Mouse (Mus musculus): ENCODE measurements at regions not wholly inside any gene's neighbourhood (a gene's known extent, or its start where the extent isn't known, plus 50 kb on each side); places are given as distances from the start of the nearest gene placed in this dataset.
A peak's percentile ranks its signal among the peaks of the same experiment; 100 is the strongest.

DNA sequence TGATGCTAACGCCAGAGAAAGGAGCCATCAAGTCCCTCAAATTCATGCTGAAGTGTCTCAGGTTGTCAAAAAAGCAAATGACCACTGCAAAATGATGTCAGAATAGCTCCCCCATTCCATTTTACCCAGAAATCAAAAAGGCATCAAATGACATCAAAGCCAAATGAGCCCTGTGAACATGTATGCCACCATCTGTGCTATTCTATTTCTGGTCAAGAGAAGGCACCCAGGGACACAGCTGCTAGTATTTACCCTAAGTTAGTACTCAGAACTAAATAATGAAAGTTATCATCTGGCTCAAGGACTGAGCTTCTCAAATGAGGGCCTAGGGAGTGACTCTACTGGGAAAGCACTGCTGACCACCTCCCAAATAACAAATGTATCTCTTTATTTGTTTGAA, 191.1 kb upstream of the Ahr start:
- no peak for DNase-seq (ENCODE audit: low spot score in 2 of 2)

- no peak for DNase-seq (ENCODE audit: low spot score in 2 of 2)
These were observed 189.3 kb upstream of the Ahr start for GRCm38 (mm10) chr12:35724132-35724531.

GRCm38 (mm10) chr12:35712671-35713070, 177.8 kb upstream of the Ahr start:
- no peak for DNase-seq (ENCODE audit: low spot score in 2 of 2)

DNA sequence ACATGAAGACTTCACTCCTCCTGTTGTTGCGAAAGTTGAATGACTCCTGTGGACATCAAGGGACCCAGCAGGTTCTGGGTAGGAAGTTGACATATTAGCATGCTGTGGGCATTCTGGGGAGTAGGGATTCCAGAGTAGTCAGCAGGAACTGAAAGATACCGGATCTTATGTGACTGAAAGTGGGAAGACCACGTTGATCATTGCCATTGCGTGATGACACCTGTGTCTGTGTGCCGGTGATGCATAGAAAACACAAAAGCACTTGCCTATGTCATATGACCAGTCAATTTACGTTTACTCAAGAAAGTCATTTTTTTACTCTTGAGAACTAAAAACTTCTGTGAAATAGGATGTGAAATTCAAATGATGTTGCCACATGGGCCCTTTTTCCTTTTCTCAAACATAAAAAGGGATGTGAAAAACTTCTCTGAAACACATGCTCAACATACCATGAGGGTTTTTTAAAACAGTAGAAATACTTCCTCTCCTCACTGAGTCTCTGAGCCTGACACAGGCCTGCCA, 176.8 kb upstream of the Ahr start:
- no peak for DNase-seq (ENCODE audit: low spot score in 2 of 2)

DNA sequence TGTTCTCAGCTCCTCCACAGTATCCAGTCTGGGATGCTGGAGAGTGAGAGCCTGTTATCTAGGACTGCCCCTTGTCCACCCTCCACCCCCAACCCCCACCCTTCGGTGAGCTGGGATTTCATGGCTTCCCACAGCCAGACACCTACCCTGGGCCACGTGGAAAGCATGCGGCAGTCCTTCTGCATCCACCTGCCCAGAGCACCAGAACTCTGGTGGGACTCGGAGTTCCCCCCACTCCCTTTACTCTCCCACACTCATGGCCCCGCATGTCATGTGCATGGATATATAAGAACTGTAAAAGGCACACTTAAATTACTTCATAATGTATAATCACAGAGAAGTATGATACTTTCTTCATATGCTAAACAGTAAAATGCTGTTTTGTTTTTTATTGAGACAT, 175.5 kb upstream of the Ahr start:
- DNase-seq (ENCODE audit: low spot score in 2 of 2), result no peak

- no peak for DNase-seq (ENCODE audit: low spot score in 2 of 2)
These were observed 168.6 kb upstream of the Ahr start for GRCm38 (mm10) chr12:35703479-35703878.

- no peak for DNase-seq (ENCODE audit: low spot score in 2 of 2)
These were observed 167.8 kb upstream of the Ahr start for GRCm38 (mm10) chr12:35702674-35703073.

DNA sequence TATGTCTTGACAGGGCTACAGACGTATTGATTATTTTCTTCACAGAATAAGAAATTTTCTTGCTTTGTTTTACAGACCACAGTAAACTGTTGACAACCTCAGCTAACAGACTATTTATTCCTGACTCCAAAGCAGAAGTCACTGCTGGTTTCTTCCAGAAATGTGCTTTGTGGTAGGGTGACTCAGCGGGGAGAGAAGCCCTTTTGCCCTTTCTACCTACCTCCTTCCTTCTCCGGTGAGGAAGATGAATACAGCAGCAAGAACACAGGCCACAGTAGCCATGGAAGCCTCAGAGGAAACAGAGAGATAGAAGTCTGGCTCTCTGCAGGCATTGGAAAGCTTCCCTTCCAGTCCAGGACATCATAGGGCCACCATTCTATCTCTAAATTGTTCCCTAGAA, 159.4 kb upstream of the Ahr start:
- no peak for DNase-seq (ENCODE audit: low spot score in 2 of 2)

- DNase-seq (ENCODE audit: low spot score in 2 of 2), result no peak
These were observed 156.1 kb upstream of the Ahr start for GRCm38 (mm10) chr12:35690914-35691313.

DNA sequence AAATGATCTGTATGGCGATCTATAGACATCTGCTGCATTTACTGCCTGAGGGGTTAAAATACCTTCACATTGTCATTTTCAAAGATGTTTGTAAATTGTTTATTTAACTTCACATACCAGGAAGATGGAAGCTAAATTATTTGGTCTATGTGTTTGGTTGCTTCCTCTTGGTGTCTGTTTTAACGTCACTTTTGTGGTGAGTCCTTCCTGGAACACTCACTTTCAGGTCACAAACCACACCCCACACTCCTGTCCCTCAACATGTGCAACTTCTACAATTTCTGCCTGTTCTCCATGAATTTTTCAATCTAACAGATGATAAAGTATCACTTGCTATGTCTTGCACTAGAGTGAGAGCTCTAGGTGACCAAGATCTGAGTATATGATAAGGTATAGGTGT, 151.4 kb upstream of the Ahr start:
- DNase-seq (ENCODE audit: low spot score in 2 of 2), result no peak

DNA sequence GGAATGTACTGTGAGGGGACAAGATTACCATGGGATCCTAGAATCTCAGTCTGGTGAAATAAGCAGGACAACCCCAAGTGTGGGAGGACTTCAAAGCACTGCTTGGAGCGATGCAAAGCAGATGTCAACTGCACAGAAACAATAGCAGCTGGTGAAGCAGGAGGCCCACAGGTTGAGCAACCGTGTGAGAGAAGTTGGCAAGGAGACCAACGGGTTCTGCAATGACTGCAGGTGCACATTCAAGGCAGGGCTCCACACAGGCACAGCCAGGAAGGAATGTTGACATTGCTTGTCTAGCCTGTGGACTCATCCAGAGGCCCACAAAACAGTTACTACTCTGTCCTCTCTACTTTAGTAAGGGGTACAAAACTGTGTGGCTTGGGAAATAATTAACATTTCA, 150.4 kb upstream of the Ahr start:
- no peak for DNase-seq (ENCODE audit: low spot score in 2 of 2)

- no peak for DNase-seq (ENCODE audit: low spot score in 2 of 2)
These were observed 147.1 kb upstream of the Ahr start for GRCm38 (mm10) chr12:35681864-35682449.

DNA sequence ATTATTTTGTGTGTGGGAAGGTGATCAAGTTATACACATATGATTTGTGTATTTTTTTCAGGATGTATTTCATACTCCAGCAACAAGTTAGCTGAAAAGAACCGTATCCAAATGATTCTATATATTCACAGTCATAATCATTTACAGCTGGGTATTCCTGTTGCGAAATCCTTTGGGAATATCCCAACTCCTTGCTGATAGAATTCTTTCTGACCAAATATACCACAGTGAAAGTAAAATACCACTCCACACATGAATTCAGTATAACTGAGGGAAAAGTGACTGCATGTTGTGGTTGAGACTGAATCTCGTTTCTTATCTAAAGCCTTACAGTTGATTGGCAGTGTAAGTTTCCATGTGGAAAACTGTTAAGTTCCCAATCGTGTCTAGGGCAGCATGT, 145.1 kb upstream of the Ahr start:
- no peak for DNase-seq (ENCODE audit: low spot score in 2 of 2)

GRCm38 (mm10) chr12:35679025-35679424, 144.2 kb upstream of the Ahr start:
- no peak for DNase-seq (ENCODE audit: low spot score in 2 of 2)

DNA sequence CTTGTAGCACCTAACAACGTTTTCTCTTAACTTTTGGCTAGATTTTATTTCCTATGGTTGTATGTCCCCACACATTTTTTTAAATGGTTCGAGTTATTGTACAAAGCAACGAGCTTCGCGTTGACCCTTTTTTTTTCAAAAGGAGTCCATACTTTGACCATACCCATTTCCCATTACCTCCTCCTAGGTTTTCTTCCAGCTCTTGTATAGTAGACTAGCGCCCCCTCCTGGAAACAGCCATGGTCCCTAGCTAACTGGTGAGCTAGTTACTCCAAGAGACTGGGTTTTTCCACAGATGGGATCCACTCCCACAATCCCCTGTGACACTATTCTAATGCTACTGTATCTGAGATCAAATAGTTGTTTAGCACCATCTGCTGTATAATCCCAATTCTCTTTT, 139.6 kb upstream of the Ahr start:
- peak; percentile 28 to 65 for DNase-seq (ENCODE audit: low spot score in 2 of 2)

DNA sequence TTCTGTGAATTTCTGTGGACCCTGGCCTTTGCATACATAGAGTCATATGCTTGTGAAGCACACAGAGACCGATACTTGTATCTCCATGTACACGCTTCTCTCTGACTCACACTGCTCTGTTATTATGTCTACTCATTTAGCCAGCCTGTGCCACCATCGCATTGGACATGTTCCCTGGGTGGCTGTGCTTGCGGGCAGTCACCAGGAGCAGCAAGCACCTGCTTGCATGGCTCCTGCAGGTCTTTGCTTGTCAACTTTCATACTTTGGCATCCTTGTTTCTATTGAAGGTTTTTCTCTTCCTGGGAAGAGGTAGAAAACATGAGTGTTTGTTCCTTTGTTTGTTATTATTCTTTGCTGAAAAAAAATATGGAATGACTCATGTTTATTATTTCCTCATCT, 136.1 kb upstream of the Ahr start:
- DNase-seq (ENCODE audit: low spot score in 2 of 2), result no peak

DNA sequence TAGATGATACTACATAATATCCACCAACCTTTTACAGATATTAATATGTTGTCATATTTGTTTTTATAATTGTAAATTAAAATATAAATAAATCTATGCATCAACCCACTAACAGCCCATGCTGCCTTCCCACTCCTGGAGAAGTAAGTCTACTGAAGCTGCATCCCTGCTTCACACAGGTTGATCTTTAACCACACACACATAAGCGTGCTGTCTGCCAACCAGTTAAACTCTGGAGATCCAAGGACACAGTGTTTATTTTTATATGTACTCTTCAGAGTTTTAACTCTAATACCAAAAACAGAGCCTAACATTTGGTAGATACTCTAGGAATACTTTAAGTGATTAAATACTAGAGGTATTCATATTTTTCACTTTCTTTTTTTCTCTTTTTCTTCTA, 133.9 kb upstream of the Ahr start:
- no peak for DNase-seq (ENCODE audit: low spot score in 2 of 2)

DNA sequence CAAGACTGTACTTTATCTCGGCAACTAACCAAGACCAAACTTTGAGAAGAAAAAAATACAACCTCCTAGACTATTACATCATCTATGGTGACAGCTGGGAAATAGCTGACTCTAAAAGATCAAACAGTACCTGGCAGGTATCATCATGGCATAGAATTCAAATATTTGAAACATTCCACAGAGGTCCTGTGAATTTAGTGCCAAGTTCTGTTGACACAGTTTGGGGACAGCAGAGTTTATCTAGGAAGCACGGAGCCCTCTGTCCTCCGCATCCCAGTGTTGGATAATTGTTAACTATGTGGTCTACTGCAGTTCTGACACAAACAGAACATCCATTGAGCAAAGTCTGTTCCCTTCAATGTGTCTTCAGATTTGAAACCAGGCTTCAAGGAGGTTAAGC, 132.9 kb upstream of the Ahr start:
- no peak for DNase-seq (ENCODE audit: low spot score in 2 of 2)

DNA sequence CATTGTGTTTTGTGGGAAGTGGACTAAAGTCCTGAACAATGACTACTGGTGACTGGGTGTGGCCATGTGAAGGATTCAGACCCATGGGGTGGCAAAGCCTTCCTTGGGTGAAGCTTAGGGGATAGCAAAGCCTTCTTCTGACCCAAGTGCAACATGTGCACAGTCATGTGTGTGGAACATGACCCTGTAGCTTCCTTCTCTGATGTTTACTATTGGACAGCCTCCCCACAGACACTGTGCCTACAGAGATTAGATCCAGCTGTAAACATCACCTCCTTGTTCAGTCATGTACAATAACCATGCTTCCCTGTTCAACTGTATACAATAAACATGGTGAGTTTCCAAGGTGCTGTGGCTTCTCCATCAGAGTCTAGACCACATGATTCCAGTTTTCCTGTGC, 132.4 kb upstream of the Ahr start:
- no peak for DNase-seq (ENCODE audit: low spot score in 2 of 2)

DNA sequence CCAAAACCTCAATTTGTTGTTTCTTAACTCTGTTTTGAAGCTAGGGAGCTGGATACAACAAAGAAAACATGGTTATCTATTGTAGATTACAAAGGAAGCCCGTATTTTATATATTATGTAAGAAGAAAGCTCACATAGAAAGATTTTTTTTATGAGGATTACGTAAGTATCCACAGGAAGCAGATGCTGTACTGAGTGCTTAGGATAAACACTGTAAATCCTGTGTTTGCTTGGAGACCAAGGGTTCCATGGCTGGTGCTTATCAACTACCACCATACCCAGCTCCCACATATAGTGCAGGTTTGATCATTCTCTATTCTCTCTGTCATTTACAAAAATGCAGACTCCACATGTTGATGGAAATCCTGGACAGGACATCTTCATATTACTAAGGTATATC, 131.2 kb upstream of the Ahr start:
- DNase-seq (ENCODE audit: low spot score in 2 of 2), result no peak

GRCm38 (mm10) chr12:35663062-35663461, 128.2 kb upstream of the Ahr start:
- DNase-seq (ENCODE audit: low spot score in 2 of 2), result no peak

DNA sequence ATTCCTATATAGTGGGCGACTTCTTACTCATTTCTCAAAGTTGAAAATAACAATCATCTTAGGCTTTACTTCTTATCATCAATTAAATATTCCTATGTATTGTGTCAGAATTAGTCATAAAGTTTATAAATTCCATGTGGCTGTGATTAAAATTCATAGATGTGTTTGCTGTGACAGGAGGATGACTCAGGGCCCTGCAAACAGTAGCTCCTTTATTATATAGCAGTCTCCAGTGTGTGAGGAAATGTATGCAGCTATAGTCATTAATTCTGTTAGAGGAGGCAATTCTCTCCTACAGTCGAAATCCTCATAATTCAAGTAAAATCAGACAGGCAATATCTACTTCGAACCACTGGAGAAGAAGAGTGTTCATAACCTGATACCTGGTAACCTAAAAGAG, 121.7 kb upstream of the Ahr start:
- DNase-seq (ENCODE audit: low spot score in 2 of 2), result no peak

GRCm38 (mm10) chr12:35649772-35650171, 114.9 kb upstream of the Ahr start:
- DNase-seq (ENCODE audit: low spot score in 2 of 2), result no peak

DNA sequence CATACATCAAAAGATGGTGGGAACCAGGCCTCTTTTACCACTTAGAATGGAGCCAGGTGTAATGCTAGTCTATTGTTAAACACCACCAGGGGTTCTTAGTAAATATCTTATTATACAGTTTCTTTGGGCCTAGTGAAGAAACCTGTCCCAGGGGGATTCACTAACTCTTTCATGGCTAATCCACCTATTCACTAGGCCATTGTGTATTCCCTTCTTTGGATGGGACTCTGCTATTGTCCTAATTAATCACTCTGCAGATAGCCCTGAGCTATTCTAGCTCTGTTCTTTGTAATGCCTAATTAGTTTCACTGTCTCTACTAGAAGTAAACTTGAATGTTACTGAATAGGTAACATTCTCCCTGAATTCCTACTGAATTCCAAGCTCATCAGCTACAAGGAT, 107.6 kb upstream of the Ahr start:
- no peak for DNase-seq (ENCODE audit: low spot score in 2 of 2)
